Mouse (Mus musculus): Measurements from ENCODE around the gene Synpr. TPM values are rescaled to one million over a fixed set of nuclear protein-coding genes. Genes with fewer than 3 reads are reported as not detected.
A peak's percentile ranks its signal among the peaks of the same experiment; 100 is the strongest.

Gene Synpr
- total RNA-seq, 2 experiments from 2014 or later = 114 to 116 TPM

DNA sequence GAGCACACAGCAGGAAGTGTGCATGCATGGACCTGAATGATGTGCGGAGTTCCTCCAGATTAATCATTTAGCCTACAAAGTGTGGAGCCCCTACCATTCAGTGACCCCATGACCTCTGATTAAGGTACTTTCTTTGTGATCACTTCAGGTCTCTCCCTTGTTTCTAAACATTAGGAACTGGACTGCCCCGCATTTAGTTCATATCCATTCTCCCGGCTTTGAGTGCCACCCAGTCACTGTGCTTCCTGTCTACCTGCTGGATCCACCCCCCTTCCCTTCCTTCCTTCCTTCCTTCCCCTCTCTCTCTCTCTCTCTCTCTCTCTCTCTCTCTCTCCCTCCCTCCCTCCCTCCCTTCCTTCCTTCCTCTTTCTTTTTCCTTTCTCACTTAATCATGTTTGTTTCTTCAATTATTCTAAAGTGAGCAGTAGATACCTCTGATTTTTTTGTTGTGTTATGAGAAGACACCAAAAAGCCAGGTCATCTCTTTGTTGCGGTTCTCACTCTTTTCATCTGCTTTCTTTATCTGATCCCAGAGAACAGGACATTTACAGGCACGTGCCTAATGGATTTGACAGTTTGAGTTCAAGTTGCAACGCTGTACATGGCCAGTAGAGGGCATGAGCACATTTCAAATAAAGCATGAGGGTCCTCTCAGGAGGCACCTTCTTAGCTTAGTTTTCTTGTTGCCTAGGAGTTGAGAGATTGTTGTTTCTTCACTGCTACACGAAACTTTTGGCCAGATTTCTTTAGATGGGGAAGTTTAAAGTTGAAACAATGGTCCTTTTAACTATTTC lies 71.2 kb downstream of the Synpr start:
- intact Hi-C loops (cut with DNase I) = loop anchor here (1.0 to 5.0 kb wide), 4 partner anchors 102 to 562 kb away; no protein-coding TSS in a partner anchor
- Histone ChIP-seq H3K27ac (no peak overlapping the region), H3K4me3 (no peak overlapping the region)
- DNase-seq (ENCODE audit: extremely low spot score in 1 of 2, low spot score in 2 of 2) = peak; percentile 50 to 61
- TF ChIP-seq CTCF (IDR thresholded peaks at IDR 0.05) = peak; percentile 83

DNA sequence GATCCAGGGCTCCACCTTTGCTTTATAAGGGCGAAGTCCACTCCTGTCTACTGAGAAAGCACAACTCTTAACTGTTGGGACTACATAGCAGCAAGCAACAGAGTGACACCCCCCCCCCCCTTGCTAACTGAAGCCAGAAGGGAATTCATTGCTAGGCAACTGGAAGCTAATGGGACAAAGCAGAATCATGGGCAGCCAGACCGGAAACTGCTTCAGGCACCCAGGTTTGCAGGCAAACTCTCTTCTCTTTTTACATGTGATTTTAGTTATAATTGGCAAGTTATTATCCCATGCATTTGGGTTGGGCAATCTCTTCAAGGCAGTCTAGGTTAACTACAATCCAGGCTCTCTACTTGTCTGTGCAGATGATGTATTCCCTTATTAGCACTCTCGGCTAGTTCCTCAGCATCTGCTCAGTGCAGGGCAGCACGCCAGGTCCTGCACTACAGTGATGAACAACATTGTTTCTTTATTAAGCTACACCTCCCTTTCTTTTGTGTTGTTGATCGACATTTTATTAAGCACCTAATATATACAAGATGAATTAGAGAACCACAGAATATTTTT lies 72.6 kb downstream of the Synpr start:
- Histone ChIP-seq H3K4me3 (no peak overlapping the region), H3K27ac (no peak overlapping the region)
- DNase-seq (ENCODE audit: extremely low spot score in 1 of 2, low spot score in 2 of 2) = no peak
- intact Hi-C loops (cut with DNase I) = loop anchor here (5.0 kb wide), 1 partner anchor 100 kb away; no protein-coding TSS in a partner anchor
- TF ChIP-seq CTCF (IDR thresholded peaks at IDR 0.05) = no peak

DNA sequence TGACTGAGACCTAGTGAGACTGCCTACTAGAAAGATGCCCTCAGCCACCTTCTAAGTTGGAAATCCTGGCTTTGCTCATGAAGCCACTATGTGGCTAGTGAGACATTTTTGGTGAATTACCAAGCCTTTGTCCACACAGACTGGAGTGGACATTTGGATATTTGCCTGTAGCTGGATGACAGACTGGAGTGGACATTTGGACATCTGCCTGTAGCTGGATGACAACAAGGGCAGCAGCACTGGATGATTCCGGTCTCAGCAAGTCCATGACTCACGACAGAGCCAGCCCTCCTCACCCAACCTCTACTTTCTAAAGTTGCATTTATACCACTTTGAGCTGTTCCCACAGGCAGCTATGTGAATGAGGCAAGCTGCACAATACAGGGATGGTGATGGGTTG lies 73.5 kb downstream of the Synpr start:
- no peak for TF ChIP-seq CTCF (IDR thresholded peaks at IDR 0.05)
- no peak overlapping the region for H3K4me3 ChIP-seq
- no peak overlapping the region for H3K27ac ChIP-seq
- DNase-seq (ENCODE audit: extremely low spot score in 1 of 2, low spot score in 2 of 2) = no peak
- intact Hi-C loops (cut with DNase I) = loop anchor here (5.0 kb wide), 1 partner anchor 99 kb away; no protein-coding TSS in a partner anchor

DNA sequence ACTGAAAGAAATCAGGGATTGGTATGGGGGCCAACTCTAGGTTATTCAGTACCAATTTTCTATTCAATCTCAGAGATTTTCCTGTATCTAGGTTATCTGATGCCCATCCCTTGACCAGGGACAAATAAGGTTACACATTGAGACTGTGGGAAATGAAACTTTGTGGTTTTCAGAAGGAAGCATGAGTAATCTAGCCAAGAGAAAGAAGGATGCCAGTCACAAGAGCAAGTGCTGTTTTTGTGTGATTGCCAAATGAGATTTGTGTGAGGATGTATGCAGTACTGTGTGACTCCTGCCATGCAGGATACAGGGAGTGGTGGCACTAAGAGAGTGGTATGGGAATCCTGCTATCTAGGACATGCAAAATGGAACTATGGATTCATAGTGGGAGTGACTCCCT lies 76.6 kb downstream of the Synpr start:
- Histone ChIP-seq H3K4me3 (no peak overlapping the region), H3K27ac (no peak overlapping the region)
- TF ChIP-seq CTCF (IDR thresholded peaks at IDR 0.05) = no peak
- no peak for DNase-seq (ENCODE audit: extremely low spot score in 1 of 2, low spot score in 2 of 2)
- intact Hi-C loops (cut with DNase I) = no loop called here

DNA sequence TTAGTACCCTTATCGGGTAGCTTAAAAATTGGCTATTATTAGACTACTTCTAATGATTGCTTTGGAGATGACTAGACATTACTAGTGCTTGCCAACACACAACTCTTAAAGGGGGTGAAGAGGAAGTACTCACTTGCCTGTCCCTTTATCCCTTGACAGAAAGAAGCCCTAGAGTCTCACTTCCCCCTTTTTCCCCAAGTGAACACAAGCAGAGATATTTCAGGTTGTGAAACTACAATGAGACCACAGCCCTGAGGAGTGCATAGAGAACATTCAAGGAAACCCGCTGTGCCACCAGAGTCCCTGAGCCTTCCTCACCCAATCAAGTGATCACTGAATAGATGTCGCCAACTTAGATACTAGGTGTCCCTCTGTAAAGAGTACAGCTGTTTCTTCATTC lies 77.1 kb downstream of the Synpr start:
- DNase-seq (ENCODE audit: extremely low spot score in 1 of 2, low spot score in 2 of 2) = no peak
- intact Hi-C loops (cut with DNase I) = no loop called here
- no peak overlapping the region for H3K4me3 ChIP-seq
- H3K27ac ChIP-seq = no peak overlapping the region
- no peak for TF ChIP-seq CTCF (IDR thresholded peaks at IDR 0.05)

DNA sequence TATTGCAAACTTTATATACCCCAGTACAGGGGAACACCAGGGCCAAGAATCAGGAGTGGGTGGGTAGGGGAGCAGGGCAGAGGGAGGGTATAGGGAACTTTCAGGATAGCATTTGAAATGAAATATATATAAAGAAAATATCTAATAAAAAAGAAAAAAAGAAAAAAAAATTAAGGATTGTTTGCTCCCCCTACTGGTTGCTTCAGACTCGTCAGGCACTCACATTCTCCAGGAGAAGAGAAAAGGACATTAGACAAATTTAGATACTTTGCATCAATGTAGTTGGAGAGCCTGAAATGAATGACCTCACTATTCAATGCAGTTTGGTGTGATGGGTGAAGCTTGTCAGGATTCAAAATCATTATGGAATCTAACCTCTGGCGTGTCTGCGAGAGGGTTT lies 83.7 kb downstream of the Synpr start:
- H3K27ac ChIP-seq = no peak overlapping the region
- no peak overlapping the region for H3K4me3 ChIP-seq
- intact Hi-C loops (cut with DNase I) = no loop called here
- TF ChIP-seq CTCF (IDR thresholded peaks at IDR 0.05) = peak; percentile 45
- no peak for DNase-seq (ENCODE audit: extremely low spot score in 1 of 2, low spot score in 2 of 2)

DNA sequence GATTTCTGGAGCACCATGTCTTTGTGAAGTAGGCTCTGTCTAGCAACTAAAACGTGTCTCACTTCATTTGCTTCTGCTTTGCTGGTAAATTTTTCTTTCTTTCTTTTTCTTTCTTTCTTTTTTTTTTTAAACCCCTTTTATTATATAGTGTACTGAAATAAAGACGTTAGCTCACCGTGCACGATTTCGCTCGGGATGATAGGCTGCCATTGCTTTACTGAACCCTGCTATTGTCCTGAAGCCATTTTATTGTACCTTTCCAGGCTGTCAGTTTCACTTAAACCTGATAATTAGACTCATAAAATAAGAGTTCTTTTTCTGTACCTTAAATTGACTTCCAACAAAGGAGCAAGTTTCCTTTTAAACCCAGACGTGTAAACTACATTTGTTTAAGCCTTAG lies 104.5 kb downstream of the Synpr start:
- H3K4me3 ChIP-seq = no peak overlapping the region
- TF ChIP-seq CTCF (IDR thresholded peaks at IDR 0.05) = no peak
- intact Hi-C loops (cut with DNase I) = no loop called here
- no peak for DNase-seq (ENCODE audit: extremely low spot score in 1 of 2, low spot score in 2 of 2)
- no peak overlapping the region for H3K27ac ChIP-seq

DNA sequence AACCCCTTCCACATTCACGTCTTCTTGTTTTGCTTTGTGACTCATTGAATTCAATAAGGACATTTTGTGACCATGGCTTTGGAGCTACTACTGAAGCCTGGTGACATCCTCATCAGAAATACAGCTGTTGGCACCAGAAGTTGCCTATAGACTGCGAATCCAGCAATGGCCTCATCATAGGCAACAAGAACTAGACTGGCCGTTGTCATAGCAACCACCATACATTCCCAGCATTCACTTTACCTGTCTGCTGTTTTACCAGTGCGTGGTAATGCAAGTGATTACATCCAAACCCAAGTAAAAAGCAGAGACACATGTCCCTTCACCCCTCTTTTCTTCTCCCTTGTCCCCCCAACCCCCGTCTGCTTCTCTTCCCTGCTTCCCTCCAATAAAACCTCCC lies 105.4 kb downstream of the Synpr start:
- H3K4me3 ChIP-seq = no peak overlapping the region
- intact Hi-C loops (cut with DNase I) = no loop called here
- no peak for TF ChIP-seq CTCF (IDR thresholded peaks at IDR 0.05)
- DNase-seq (ENCODE audit: extremely low spot score in 1 of 2, low spot score in 2 of 2) = no peak
- no peak overlapping the region for H3K27ac ChIP-seq

DNA sequence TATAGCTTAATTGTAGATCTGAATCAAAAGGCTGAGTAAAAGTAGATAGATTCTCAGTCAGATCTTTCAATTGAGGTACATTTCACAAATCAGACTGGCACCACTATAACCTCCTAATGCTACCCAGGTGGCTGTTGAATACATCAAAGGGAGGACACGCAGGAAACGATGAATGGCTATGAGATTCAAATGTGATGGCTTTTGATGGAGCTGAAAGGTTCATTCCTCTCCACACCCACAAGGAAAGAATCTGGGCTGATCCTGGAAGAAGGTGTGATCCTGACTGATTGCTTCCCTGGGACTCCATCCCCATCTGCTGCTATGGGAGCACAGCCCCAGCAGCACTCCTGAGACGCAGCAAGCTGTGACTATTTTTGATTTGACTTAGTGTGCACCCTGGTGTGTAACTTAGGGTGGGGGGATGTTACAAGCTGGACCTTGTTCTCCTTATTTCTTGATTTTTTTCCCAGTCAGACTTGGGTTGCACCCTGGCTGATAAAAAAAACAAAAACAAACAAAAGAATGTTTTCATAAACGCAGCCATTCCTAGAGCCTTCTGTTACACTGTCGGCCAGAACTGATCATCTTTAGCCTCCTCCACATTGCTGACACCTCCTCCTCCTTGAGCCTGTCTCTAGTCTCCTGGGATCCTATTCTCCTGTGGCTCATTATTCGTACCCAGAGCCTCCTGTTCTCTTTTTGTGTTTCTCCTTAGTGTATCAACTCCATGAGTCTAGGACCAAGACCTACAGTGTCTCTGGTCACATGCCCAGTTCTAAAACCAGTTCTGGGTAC lies 114.8 kb downstream of the Synpr start:
- intact Hi-C loops (cut with DNase I) = no loop called here
- peak in 1 of 2 experiments; percentile 10 for DNase-seq (ENCODE audit: extremely low spot score in 1 of 2, low spot score in 2 of 2)
- no peak overlapping the region for H3K27ac ChIP-seq
- TF ChIP-seq CTCF (IDR thresholded peaks at IDR 0.05) = no peak
- no peak overlapping the region for H3K4me3 ChIP-seq

DNA sequence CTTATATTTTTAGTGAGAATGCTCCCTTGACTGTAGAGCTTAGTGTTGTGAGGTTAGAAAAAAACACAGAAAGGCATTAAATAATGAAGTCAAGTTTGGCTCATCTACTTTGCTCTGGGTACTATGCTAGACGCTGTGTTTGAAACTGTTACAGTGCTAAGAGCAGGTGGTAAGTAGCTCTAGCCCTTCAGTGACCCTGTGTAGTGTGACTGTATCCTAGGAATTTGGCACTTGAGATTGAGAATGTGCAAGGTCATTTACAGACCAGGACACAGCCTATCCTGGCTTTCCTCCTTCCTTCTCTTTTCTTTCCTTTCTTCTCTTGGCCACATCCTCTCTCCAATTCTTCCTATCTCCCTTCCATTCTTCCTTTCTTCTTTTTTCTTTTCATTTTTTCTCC lies 127.1 kb downstream of the Synpr start:
- DNase-seq (ENCODE audit: extremely low spot score in 1 of 2, low spot score in 2 of 2) = no peak
- Histone ChIP-seq H3K4me3 (no peak overlapping the region), H3K27ac (no peak overlapping the region)
- TF ChIP-seq CTCF (IDR thresholded peaks at IDR 0.05) = no peak
- intact Hi-C loops (cut with DNase I) = no loop called here

DNA sequence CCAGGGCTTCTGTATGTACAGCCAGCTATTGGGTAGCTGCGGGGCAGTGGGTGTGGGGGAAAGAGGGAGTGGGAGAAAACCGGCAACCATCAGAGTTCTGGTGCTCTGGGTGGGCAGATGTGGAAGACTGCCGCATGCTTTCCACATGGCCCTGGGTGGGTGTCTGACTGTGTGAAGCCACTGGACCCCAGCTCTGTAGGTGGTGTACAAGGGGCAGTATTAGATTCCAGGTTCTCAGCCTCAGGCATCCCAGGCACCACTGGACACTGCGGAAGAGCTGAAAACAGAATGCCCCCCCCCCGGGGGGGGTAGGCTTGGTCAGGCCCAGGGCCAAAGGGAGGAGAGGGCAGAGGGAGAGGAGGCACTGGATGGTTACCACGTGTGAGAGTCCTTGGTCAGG lies 156.1 kb downstream of the Synpr start:
- Histone ChIP-seq H3K27ac (no peak overlapping the region), H3K4me3 (no peak overlapping the region)
- no peak for TF ChIP-seq CTCF (IDR thresholded peaks at IDR 0.05)
- DNase-seq (ENCODE audit: extremely low spot score in 1 of 2, low spot score in 2 of 2) = no peak
- intact Hi-C loops (cut with DNase I) = no loop called here

DNA sequence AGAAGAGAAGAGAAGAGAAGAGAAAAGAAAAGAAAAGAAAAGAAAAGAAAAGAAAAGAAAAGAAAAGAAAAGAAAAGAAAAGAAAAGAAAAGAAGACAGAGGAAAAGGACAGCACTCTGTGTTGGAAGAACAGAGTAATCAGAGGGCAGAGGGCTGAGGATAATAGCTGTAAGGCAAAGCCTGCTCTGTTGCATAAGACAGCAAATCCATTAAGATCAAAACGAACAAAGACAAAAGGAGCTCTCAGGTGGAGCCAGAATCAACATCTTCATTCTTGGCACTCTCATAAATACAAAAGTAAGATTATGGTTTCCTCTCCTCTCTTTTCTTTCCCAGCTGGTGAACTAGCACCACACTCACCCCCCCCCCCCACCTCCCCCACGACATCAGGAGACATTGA lies 160.3 kb downstream of the Synpr start:
- no peak for TF ChIP-seq CTCF (IDR thresholded peaks at IDR 0.05)
- intact Hi-C loops (cut with DNase I) = no loop called here
- DNase-seq (ENCODE audit: extremely low spot score in 1 of 2, low spot score in 2 of 2) = no peak

More for the DNA sequence above, 160.3 kb downstream of the Synpr start:
- Histone ChIP-seq H3K27ac (no peak overlapping the region), H3K4me3 (no peak overlapping the region)

Data from left cerebral cortex, adult 2 months (tissue).